Mouse (Mus musculus) ES-E14 (cell line): ENCODE measurements around the gene Ntrk3.

Experiments used
- CHD2 ChIP-seq: IDR thresholded peaks from 2 replicates; pipeline ENCODE4 v1.6.1; 2014; ENCODE audit warnings: mild to moderate bottlenecking, low read depth, low read length, inconsistent platforms
- HCFC1 ChIP-seq: IDR thresholded peaks from 2 replicates; pipeline ENCODE4 v1.6.1; 2012; ENCODE audit warnings: low read length, inconsistent platforms, borderline replicate concordance; ENCODE audit not compliant: insufficient read depth
- MAFK ChIP-seq: IDR thresholded peaks from 2 replicates; pipeline ENCODE4 v1.6.1; 2014; ENCODE audit warnings: mild to moderate bottlenecking, low read depth, low read length, inconsistent platforms; ENCODE audit not compliant: insufficient read depth

DNA sequence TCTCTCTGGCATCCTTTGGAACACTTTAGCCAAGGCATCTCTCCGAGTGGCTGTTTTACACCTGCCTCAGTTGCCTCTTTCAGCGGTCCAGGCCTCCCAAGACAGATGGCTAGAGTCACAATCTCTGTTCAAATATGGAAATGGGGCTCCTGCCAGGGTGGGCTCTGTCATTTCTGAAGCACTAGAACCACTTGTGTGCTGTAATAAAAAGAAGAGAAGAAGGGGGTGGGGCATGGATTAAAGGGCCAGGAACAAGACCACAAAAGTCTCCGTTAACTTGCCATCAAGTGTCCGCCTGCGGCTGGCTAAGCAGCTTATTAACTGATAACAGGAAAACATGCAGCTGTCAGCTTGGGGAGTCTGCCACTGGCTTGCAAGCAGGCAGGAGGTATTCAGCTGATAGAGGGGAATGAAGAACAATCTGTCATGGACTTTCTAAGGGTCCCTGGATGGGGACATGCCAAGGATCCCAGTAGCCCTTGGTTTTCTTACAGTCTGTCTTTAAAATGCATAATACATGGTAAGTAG, 304.1 kb downstream of the Ntrk3 start:
- TF ChIP-seq MAFK = no peak
- TF ChIP-seq HCFC1 = no peak
- no peak for TF ChIP-seq CHD2
